Mouse (Mus musculus) heart, postnatal 10 days (tissue): ENCODE measurements around the gene Chd2. TPM values are rescaled to one million over a fixed set of nuclear protein-coding genes. Genes with fewer than 3 reads are reported as not detected.
A peak's percentile ranks its signal among the peaks of the same experiment; 100 is the strongest.
"Not testable (repeated sequence)": the region's sequence is repeated elsewhere in the genome, so short reads cannot be mapped to it uniquely, and the experiment has no call there.

ENCODE experiments used
- DNase-seq, 2 experiments: peaks; one replicate each; pipeline ENCODE4 v3.0.0; 2021
- intact Hi-C: fragments of 180-260 bp; cut with DNase I; formaldehyde crosslinking; loops from one replicate; pipeline ENCODE4 v1.15.1; 2025
- total RNA-seq, 2 experiments: library from RNA; stranded (reverse); gene quantifications; 2 replicates each; pipeline ENCODE4 v1.2.3; 2021

The Chd2 gene
- 10 to 100 TPM; 62.3 to 63.3 TPM for total RNA-seq

- intact Hi-C loops = loop anchor here (1.0 kb wide), 1 partner anchor 14 kb away; no protein-coding TSS in a partner anchor
- peak; percentile 81 to 82 for DNase-seq
Observed at GRCm38 (mm10) chr7:73541412-73542130, at the start of gene Chd2. Chd2 (minus strand) TSS chr7:73541830.

GRCm38 (mm10) chr7:73590757-73591156 lies 49.1 kb upstream of the Chd2 start:
- DNase-seq = no peak
- intact Hi-C loops = no loop called here

- peak in 1 of 2 experiments; percentile 56 for DNase-seq
- intact Hi-C loops = no loop called here
Observed at GRCm38 (mm10) chr7:73589208-73589771, 47.7 kb upstream of the Chd2 start.

- intact Hi-C loops = no loop called here
Observed at GRCm38 (mm10) chr7:73588351-73588906, 46.8 kb upstream of the Chd2 start.

GRCm38 (mm10) chr7:73586717-73587116 lies 45.1 kb upstream of the Chd2 start:
- no peak for DNase-seq
- intact Hi-C loops = no loop called here

More at GRCm38 (mm10) chr7:73588351-73588906, 46.8 kb upstream of the Chd2 start:
- no peak for DNase-seq

GRCm38 (mm10) chr7:73586206-73586605 lies 44.6 kb upstream of the Chd2 start:
- no peak for DNase-seq
- intact Hi-C loops = no loop called here

- intact Hi-C loops = no loop called here
- no peak for DNase-seq
Observed at GRCm38 (mm10) chr7:73585114-73586032, 43.7 kb upstream of the Chd2 start.

GRCm38 (mm10) chr7:73584009-73584995 lies 42.7 kb upstream of the Chd2 start:
- intact Hi-C loops = no loop called here
- peak; percentile 69 to 80 for DNase-seq

GRCm38 (mm10) chr7:73583400-73583799 lies 41.8 kb upstream of the Chd2 start:
- no peak for DNase-seq
- intact Hi-C loops = loop anchor here (2.0 kb wide), 1 partner anchor 17 kb away; no protein-coding TSS in a partner anchor

GRCm38 (mm10) chr7:73581836-73582375 lies 40.3 kb upstream of the Chd2 start:
- DNase-seq = no peak
- intact Hi-C loops = loop anchor here (2.0 kb wide), 1 partner anchor 15 kb away; no protein-coding TSS in a partner anchor

- intact Hi-C loops = no loop called here
- no peak for DNase-seq
Observed at GRCm38 (mm10) chr7:73579072-73579731, 37.6 kb upstream of the Chd2 start.

- intact Hi-C loops = no loop called here
- no peak for DNase-seq
Observed at GRCm38 (mm10) chr7:73577888-73578421, 36.3 kb upstream of the Chd2 start.

GRCm38 (mm10) chr7:73576101-73576936 lies 34.7 kb upstream of the Chd2 start:
- DNase-seq = no peak
- intact Hi-C loops = no loop called here

GRCm38 (mm10) chr7:73575257-73575656 lies 33.6 kb upstream of the Chd2 start:
- intact Hi-C loops = no loop called here
- no peak for DNase-seq

GRCm38 (mm10) chr7:73574673-73575072 lies 33.0 kb upstream of the Chd2 start:
- intact Hi-C loops, DNase-seq: not testable (repeated sequence)

- no peak for DNase-seq
Observed at GRCm38 (mm10) chr7:73572571-73572970, 30.9 kb upstream of the Chd2 start.

GRCm38 (mm10) chr7:73568801-73569403 lies 27.3 kb upstream of the Chd2 start:
- DNase-seq = no peak
- intact Hi-C loops = no loop called here

More at GRCm38 (mm10) chr7:73572571-73572970, 30.9 kb upstream of the Chd2 start:
- intact Hi-C loops = no loop called here
